Mouse (Mus musculus): ENCODE data around the gene Gcm2. TPM values are rescaled to one million over a fixed set of nuclear protein-coding genes. Genes with fewer than 3 reads are reported as not detected.

Gene Gcm2
- polyA plus RNA-seq, 1 experiment from 2014 or later: not detected

DNA sequence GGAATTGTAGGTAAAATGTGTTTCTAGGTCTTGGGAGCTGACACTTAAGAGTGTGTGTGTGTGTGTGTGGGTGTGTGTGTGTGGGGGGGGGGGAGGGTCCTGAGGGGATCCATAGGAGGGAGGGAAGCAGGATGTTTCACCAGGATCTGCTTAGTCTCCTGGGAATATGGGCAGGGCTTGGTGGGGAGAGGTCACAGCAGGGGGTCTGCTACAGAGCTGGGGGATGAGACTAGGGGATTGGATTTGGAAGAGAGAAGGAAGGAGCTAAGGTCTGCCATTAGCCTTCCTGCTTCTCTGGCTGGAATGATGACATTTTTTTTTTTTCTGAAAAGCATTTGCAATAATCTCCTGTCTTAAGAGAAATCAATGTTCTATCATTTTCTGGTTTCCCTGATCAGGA, 22.1 kb downstream of the Gcm2 start:
- H3K36me3 ChIP-seq (ENCODE audit: control insufficient read depth, insufficient read depth, low read length): no peaks in the 10 kb centered on the region

DNA sequence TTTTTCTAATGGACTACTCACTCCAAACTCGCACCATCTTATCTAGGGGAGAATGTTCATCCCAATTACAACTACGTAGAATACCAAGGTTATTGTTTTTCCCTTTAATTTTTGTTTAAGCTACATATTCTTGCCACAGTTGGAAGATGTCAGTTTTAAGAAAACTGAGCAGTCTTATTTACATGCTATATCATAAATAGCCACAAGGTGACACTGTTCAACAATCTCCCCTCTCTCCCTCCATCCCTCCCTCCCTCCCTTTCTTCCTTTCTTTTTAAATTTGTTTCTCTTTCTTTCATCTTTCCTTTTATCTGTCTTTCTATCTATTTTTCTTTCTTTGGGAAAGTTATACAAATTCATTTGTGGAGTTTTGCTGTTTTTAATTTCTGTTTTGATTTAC, 25.7 kb downstream of the Gcm2 start:
- Histone ChIP-seq H3K27ac (ENCODE audit: low read depth, low read length) (no peak overlapping the region), H3K4me1 (ENCODE audit: control insufficient read depth, insufficient read depth, low read depth, low read length) (no peaks in the 10 kb centered on the region), H3K27me3 (replicated peaks; ENCODE audit: control insufficient read depth, insufficient read depth, low read length) (no peaks in the 10 kb centered on the region), H3K9ac (ENCODE audit: low read depth, low read length) (no peak overlapping the region), H3K4me3 (ENCODE audit: low read length) (no peak overlapping the region), H3K36me3 (ENCODE audit: control insufficient read depth, insufficient read depth, low read length) (no peaks in the 10 kb centered on the region), H3K9me3 (ENCODE audit: control insufficient read depth, low read length) (no peaks in the 10 kb centered on the region), H3K4me2 (ENCODE audit: low read length) (no peak overlapping the region)
- WGBS: 20% methylated on average over 2 of the region's 2 CpGs
- no peak for ATAC-seq

More for the DNA sequence above, 22.1 kb downstream of the Gcm2 start:
- H3K9ac ChIP-seq (ENCODE audit: low read depth, low read length): no peak overlapping the region
- H3K9me3 ChIP-seq (ENCODE audit: control insufficient read depth, low read length): no peaks in the 10 kb centered on the region
- H3K27me3 ChIP-seq (replicated peaks; ENCODE audit: control insufficient read depth, insufficient read depth, low read length): no peaks in the 10 kb centered on the region
- ATAC-seq: no peak
- no peaks in the 10 kb centered on the region for H3K4me1 ChIP-seq (ENCODE audit: control insufficient read depth, insufficient read depth, low read depth, low read length)
- H3K4me3 ChIP-seq (ENCODE audit: low read length): no peak overlapping the region
- H3K4me2 ChIP-seq (ENCODE audit: low read length): no peak overlapping the region
- H3K27ac ChIP-seq (ENCODE audit: low read depth, low read length): no peak overlapping the region

GRCm38 (mm10) chr13:41084521-41084920, 26.3 kb downstream of the Gcm2 start:
- WGBS: 86% methylated on average over 3 of the region's 3 CpGs
- ATAC-seq: no peak

DNA sequence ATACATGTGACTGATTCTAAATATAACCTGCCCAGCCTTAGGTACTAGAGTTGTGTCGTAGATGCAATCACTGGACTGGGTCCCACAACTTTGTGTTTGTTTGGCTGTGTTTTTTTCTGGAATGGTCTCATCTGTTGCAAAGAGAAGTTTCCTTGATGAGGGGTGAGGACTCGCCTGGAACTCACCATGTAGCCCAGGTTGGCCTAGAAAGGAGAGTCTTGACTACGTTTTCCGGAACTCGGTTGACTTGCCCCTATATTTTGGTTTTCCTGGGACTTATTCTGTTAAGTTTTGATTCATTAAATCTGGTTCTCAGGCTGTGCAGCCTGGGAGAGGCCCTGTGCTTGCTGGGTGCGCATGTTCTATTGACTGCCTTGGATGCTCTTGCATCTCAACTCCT, 30.1 kb downstream of the Gcm2 start:
- Histone ChIP-seq H3K4me3 (ENCODE audit: low read length) (no peak overlapping the region), H3K4me2 (ENCODE audit: low read length) (no peak overlapping the region), H3K36me3 (ENCODE audit: control insufficient read depth, insufficient read depth, low read length) (no peaks in the 10 kb centered on the region), H3K9me3 (ENCODE audit: control insufficient read depth, low read length) (no peaks in the 10 kb centered on the region), H3K27me3 (replicated peaks; ENCODE audit: control insufficient read depth, insufficient read depth, low read length) (no peaks in the 10 kb centered on the region), H3K4me1 (ENCODE audit: control insufficient read depth, insufficient read depth, low read depth, low read length) (no peaks in the 10 kb centered on the region), H3K9ac (ENCODE audit: low read depth, low read length) (no peak overlapping the region), H3K27ac (ENCODE audit: low read depth, low read length) (no peak overlapping the region)
- ATAC-seq: no peak
- 91% methylated on average over 6 of the region's 6 CpGs for WGBS

More at GRCm38 (mm10) chr13:41084521-41084920, 26.3 kb downstream of the Gcm2 start:
- no peaks in the 10 kb centered on the region for H3K27me3 ChIP-seq (replicated peaks; ENCODE audit: control insufficient read depth, insufficient read depth, low read length)
- H3K4me1 ChIP-seq (ENCODE audit: control insufficient read depth, insufficient read depth, low read depth, low read length): no peaks in the 10 kb centered on the region
- H3K36me3 ChIP-seq (ENCODE audit: control insufficient read depth, insufficient read depth, low read length): no peaks in the 10 kb centered on the region
- H3K4me2 ChIP-seq (ENCODE audit: low read length): no peak overlapping the region
- H3K9ac ChIP-seq (ENCODE audit: low read depth, low read length): no peak overlapping the region
- H3K27ac ChIP-seq (ENCODE audit: low read depth, low read length): no peak overlapping the region
- no peaks in the 10 kb centered on the region for H3K9me3 ChIP-seq (ENCODE audit: control insufficient read depth, low read length)
- H3K4me3 ChIP-seq (ENCODE audit: low read length): no peak overlapping the region

DNA sequence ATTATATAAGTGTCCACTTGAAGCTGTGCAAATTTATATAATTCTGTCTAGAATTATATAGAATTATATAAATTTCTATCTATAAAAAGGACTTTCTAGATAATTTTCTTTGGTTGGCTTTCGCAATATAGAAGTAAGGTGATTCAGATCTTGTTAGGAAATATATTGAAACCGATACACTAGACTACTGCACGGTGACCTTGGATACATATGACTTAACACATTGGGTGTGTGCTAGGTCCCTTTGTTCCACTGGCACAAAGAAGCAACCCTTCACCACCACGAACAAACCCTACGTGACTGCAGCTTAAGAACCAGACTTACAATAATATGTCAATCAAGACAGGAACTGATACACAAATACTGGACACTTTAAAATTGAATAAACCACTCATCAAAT, 31.0 kb downstream of the Gcm2 start:
- H3K4me2 ChIP-seq (ENCODE audit: low read length): peak overlapping the region; percentile 88
- no peaks in the 10 kb centered on the region for H3K9me3 ChIP-seq (ENCODE audit: control insufficient read depth, low read length)
- H3K36me3 ChIP-seq (ENCODE audit: control insufficient read depth, insufficient read depth, low read length): no peaks in the 10 kb centered on the region
- H3K4me1 ChIP-seq (ENCODE audit: control insufficient read depth, insufficient read depth, low read depth, low read length): no peaks in the 10 kb centered on the region
- ATAC-seq: 0 out of 2 replicates have a peak, but pooled peaks have one; percentile 48
- H3K9ac ChIP-seq (ENCODE audit: low read depth, low read length): no peak overlapping the region
- 56% methylated on average over 5 of the region's 5 CpGs for WGBS
- H3K27me3 ChIP-seq (replicated peaks; ENCODE audit: control insufficient read depth, insufficient read depth, low read length): no peaks in the 10 kb centered on the region
- H3K4me3 ChIP-seq (ENCODE audit: low read length): no peak overlapping the region
- H3K27ac ChIP-seq (ENCODE audit: low read depth, low read length): no peak overlapping the region

GRCm38 (mm10) chr13:41079421-41079780, 31.4 kb downstream of the Gcm2 start, which contains the start of gene Mak:
TSS of gene Mak (minus strand) at chr13:41079706.
- 0% methylated on average over 38 of the region's 40 CpGs for WGBS
- Histone ChIP-seq H3K4me2 (ENCODE audit: low read length) (peak within 1 kb of the TSS; percentile 88), H3K9ac (ENCODE audit: low read depth, low read length) (peak within 1 kb of the TSS; percentile 64), H3K4me1 (ENCODE audit: control insufficient read depth, insufficient read depth, low read depth, low read length) (no peaks in the 10 kb centered on the region), H3K4me3 (ENCODE audit: low read length) (peak within 1 kb of the TSS; percentile 62), H3K9me3 (ENCODE audit: control insufficient read depth, low read length) (no peaks in the 10 kb centered on the region), H3K27ac (ENCODE audit: low read depth, low read length) (no peak within 1 kb of the TSS), H3K36me3 (ENCODE audit: control insufficient read depth, insufficient read depth, low read length) (no peaks in the 10 kb centered on the region), H3K27me3 (replicated peaks; ENCODE audit: control insufficient read depth, insufficient read depth, low read length) (no peaks in the 10 kb centered on the region)
- ATAC-seq: peak; percentile 95

DNA sequence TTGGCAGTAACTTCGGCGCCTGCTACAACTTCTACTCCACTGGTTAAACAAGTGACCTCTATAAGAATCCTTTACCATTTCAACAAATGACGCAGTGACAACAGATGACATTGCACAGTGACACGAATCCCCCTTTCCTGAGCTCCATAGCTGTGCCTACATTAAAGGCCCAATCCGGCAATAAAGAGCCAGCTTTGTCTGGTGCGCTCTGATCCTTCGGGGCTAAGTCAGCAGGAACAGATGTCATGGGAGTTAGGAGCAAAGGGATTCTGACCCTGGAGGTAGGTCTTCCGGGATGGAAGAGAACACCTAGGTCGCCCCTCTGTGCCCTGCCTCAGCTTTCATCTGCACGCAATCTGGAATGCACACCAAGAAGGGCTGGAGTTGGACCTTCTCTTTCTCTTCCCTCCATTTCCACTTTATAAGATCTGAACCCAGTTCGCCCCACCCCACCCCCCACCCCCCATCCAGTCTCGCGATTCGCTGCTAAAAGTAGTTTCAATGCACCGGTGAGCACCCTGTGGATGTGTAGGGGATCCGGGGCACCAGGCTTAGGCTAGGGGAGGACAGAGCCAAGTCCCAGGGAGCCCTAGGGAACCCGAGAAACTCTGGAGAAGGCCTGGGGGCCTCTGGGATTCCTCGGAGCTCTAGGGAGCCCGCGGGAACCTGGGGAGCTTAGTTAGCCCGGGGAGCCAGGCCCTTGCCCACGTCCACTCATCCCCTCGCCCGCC, 32.0 kb downstream of the Gcm2 start:
- peak; percentile 64; the same call in 1 of the 2 replicates for ATAC-seq
- no peaks in the 10 kb centered on the region for H3K9me3 ChIP-seq (ENCODE audit: control insufficient read depth, low read length)

DNA sequence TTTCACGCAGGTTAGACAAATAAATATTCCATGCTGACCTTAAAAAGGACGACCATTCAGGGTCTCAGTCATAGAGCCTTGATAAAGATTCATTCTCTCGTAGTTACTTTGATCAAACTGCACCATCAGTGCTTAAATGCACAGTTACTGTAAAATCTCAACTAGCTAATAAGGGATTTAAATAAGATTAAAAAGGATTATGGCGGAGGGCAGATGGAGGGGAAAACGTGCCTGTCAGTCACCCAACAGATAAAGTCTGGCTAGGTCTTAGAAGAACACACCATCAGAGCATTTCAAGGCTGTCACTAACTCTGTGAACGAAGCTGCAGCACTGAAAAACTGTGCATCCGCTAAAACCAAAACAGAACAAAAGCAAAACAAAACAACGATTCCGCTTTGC, 32.9 kb downstream of the Gcm2 start:
- no peak for ATAC-seq
- Histone ChIP-seq H3K36me3 (ENCODE audit: control insufficient read depth, insufficient read depth, low read length) (no peaks in the 10 kb centered on the region), H3K4me2 (ENCODE audit: low read length) (peak overlapping the region; percentile 88; the same call in 1 of the 2 replicates), H3K4me1 (ENCODE audit: control insufficient read depth, insufficient read depth, low read depth, low read length) (no peaks in the 10 kb centered on the region), H3K4me3 (ENCODE audit: low read length) (no peak overlapping the region), H3K27ac (ENCODE audit: low read depth, low read length) (no peak overlapping the region), H3K9ac (ENCODE audit: low read depth, low read length) (no peak overlapping the region), H3K9me3 (ENCODE audit: control insufficient read depth, low read length) (no peaks in the 10 kb centered on the region), H3K27me3 (replicated peaks; ENCODE audit: control insufficient read depth, insufficient read depth, low read length) (no peaks in the 10 kb centered on the region)
- 72% methylated on average over 9 of the region's 9 CpGs for WGBS

More for the DNA sequence above, 32.0 kb downstream of the Gcm2 start:
- Histone ChIP-seq H3K36me3 (ENCODE audit: control insufficient read depth, insufficient read depth, low read length) (no peaks in the 10 kb centered on the region), H3K4me3 (ENCODE audit: low read length) (peak overlapping the region; percentile 62), H3K27me3 (replicated peaks; ENCODE audit: control insufficient read depth, insufficient read depth, low read length) (no peaks in the 10 kb centered on the region), H3K9ac (ENCODE audit: low read depth, low read length) (peak overlapping the region; percentile 64), H3K27ac (ENCODE audit: low read depth, low read length) (no peak overlapping the region), H3K4me2 (ENCODE audit: low read length) (peak overlapping the region; percentile 88), H3K4me1 (ENCODE audit: control insufficient read depth, insufficient read depth, low read depth, low read length) (no peaks in the 10 kb centered on the region)
- WGBS: 8% methylated on average over 24 of the region's 24 CpGs

- WGBS: 90% methylated on average over 5 of the region's 5 CpGs
- H3K27me3 ChIP-seq (replicated peaks; ENCODE audit: control insufficient read depth, insufficient read depth, low read length): no peaks in the 10 kb centered on the region
- ATAC-seq: no peak
- no peak overlapping the region for H3K27ac ChIP-seq (ENCODE audit: low read depth, low read length)
- H3K4me2 ChIP-seq (ENCODE audit: low read length): no peak overlapping the region
- H3K4me1 ChIP-seq (ENCODE audit: control insufficient read depth, insufficient read depth, low read depth, low read length): no peaks in the 10 kb centered on the region
- no peak overlapping the region for H3K9ac ChIP-seq (ENCODE audit: low read depth, low read length)
- H3K36me3 ChIP-seq (ENCODE audit: control insufficient read depth, insufficient read depth, low read length): no peaks in the 10 kb centered on the region
- no peaks in the 10 kb centered on the region for H3K9me3 ChIP-seq (ENCODE audit: control insufficient read depth, low read length)
- H3K4me3 ChIP-seq (ENCODE audit: low read length): no peak overlapping the region
Observed at GRCm38 (mm10) chr13:41073819-41074218, 37.0 kb downstream of the Gcm2 start.
